Mouse (Mus musculus) gastrocnemius, adult 8-10 months (tissue): ENCODE measurements at regions not wholly inside any gene's neighbourhood (a gene's known extent, or its start where the extent isn't known, plus 50 kb on each side); places are given as distances from the start of the nearest gene placed in this dataset.
A peak's percentile ranks its signal among the peaks of the same experiment; 100 is the strongest.

Experiments
- DNase-seq, 2 experiments: peaks; one replicate each; pipeline ENCODE4 v3.0.0; 2022; ENCODE audit warnings: low spot score in 2 of 2

DNA sequence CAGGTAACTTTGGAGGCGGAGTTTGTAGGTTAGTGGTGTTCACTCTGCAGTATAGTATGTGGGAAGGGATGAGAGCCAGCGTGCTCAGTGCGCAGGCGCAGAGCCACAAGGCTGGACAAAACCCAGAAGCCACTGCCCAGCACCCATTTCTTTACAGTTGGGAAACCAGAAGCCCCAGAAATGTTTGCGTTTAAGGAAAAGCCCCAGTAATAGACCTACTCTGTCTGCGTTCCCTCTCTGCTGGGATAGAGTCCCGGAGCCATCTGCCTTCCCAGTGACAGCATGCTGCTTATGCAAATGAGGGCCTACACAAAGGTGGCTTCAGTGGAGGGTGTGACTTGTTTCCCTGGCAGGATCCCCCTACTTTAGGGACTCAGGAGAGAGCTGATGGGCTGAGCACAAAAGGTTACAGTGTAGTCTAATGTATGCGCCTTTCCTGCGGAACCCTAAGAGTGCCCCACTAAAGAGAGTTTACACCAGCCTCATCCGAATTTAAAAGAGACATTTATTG, 456.0 kb downstream of the Irx1 start:
- no peak for DNase-seq

DNA sequence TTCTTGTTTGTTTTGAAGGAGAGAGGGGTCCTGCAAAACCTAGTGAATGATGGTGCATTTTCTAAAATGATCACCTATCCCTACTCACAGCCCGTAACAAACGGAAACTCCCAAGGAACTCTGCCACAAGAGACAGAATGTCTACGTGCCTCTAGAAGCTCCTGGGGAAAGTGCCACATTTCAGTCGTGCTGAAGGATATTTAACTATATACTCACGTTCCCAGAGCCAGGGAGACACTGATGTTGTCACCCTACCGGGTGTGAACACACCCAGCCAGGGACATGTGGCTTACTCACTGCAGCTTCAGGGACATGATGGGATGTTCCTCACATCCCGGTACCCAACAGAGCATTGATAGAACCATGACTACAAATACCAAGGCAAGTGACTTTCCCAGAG, 456.7 kb downstream of the Irx1 start:
- no peak for DNase-seq

DNA sequence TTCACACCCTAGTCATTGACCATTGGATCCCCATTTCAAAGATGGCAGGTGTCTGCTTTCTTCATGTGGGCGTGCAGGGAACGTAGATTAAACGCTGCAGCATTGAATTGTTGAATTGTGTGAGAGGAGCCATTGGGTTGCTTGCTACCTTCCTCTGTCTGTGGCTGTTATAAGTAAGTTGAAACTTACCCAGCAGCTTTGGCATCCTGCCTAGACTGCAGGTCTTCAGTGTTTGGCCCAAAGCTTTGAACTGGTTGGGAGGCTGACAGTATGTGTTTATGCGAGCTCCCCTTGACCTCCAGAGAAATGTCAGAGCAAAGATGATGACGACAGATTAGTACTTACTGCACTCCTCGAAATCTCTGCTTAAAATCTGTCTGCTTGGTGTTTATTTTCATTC, 473.8 kb downstream of the Irx1 start:
- DNase-seq = no peak

DNA sequence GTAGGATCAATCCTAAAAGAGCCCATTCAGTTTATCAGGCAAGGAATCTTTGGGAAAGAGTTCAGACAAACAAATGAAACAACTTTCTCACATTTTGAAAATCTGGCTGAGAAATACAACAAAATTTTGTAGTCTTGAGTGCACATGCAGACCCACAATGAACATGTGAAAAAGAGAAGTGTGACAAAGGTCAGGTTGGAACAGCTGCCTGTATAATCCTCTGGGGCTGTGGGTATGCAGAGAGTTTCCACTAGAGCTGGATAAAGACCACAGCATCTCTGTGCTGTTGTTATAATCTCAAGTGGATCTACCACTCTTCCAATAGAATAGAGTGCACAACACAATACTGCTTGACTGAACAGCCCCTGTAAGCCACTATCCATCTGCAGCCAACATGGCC, 482.3 kb downstream of the Irx1 start:
- DNase-seq = no peak

DNA sequence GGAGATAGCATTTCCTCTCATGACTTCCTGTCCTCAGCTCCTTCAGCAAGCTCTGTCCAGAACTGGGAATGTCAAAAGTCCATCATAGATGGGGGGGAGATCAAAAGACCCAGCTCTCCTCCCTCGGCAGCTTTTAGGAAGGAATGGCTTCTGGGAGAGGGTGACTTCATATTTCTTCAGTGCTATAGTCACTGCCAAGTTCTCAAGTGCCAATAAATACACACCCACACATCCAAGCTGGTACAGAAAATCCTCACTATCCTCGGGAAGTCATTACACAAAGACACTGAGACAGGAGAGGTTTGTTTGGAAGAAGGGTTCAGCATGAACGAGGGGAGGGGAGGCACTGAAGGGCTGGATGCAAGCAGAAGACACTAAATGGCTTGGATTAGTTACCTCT, 502.0 kb downstream of the Irx1 start:
- DNase-seq = no peak

DNA sequence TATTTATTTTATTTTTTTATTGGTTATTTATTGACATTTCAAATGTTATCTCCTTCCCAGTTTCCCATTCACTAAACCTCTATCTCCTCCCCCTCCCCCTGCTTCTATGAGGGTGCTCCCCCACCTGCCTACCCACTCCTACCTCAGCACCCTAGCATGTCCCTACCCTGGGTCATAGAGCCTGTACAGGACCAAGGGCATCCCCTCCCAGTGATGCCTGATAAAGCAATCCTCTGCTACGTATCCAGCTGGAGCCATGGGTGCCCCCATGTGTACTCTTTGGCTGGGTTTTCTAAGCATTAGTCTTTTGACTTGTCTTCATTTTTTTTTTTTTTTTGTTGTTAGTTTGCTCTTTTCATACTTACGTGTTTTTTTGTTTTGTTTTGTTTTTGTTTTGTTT, 502.9 kb downstream of the Irx1 start:
- DNase-seq = no peak

DNA sequence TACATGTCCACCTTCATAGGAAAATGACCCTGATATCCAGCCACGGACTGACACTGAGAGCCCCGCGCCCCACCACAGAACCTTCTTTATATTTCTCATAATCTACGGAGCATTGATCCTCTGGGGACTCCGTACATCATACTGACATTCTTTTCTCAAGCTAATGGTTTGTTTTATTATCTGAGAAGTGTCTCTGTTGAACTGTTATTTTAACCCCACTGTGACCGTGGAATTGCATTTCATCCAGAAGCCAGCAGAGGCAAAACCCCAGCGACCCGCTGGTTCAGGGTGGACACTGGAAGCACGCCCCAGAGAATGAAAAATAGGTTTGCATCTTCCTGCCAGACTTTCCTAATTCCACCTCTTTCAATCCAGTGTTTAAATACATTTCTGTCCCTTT, 503.4 kb downstream of the Irx1 start:
- no peak for DNase-seq

DNA sequence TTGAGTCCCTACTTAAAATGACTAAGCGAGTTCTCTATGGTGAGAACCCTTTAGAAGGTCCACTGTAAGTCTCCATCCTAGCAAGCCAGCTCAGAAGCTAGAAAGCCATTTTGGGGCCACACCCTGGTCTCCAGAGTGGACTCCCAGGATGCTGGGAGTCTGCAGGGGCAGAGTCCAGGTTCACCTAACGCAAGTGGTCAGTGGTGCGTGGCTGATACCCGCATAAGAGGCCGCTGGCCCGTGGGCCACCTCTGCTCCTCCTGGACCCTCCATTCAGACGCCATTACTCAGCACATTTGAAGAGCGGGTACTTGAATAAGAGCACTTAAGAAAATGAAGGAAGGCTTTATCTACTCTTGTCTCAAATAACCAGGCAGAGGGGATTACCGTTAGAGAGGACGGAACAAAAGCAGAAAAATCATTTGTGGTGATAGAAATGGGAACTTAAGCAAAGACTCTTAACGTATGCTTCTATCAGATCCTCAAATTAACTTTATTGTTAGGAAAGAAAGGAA, 504.4 kb downstream of the Irx1 start:
- no peak for DNase-seq

DNA sequence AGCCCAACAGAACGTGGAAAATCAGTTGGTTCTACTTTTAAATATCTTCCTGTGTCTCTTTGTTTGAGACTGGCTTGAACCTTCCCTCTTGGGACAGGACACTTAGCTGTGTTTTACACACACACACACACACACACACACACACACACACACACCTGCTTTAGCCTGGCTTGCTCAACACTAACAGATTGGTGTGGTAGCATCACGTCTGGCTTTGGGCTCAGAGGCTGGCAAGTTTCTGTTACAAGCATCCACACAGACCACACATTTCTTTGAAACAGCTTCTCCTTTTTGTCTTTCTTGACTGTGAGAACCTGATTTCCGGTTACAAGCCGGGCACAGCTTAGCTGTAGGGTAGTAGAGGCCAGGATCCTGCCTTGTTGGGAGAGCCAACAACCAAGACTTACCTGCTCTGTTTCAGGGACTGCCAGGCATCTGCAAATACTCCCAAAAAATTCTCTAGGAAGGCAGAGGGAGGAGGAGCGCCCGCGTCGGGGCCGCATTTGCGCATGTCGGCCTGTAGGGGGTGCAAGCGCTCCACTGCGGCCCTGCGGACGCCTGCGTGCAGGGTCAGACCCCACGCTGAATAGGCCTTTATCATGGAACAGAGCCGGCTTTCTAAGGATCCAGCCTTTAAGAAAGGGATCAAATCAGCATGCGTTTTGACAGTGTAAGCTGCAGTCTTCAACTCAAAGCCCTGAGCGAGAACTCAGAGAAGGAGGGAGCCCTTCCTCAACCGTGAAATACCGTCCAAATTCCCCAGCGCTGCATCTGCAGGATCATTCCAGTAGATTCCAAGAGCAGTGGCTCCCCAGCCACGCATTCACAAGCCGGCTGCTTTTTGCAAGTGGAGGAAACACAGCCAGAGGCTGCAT, 505.2 kb downstream of the Irx1 start:
- peak; percentile 4 for DNase-seq

DNA sequence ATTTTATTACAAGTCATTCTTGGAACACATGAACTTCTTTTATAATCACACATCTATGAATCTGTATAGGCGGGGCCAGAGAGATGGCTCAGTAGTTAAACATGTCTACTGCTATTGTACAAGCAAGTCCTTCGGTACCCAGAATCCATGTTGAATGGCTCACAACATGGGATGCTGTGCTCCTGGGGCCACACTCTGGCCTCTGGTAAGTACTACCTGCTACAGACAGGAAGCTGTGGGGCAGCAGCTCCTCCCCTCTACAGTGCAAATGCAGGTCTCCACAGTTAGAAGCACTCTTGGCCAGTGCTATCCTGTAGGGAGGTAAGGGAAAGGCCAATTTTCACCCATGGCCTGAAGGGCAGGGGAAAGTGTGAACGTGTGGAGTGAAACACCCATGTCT, 506.0 kb downstream of the Irx1 start:
- DNase-seq = no peak

DNA sequence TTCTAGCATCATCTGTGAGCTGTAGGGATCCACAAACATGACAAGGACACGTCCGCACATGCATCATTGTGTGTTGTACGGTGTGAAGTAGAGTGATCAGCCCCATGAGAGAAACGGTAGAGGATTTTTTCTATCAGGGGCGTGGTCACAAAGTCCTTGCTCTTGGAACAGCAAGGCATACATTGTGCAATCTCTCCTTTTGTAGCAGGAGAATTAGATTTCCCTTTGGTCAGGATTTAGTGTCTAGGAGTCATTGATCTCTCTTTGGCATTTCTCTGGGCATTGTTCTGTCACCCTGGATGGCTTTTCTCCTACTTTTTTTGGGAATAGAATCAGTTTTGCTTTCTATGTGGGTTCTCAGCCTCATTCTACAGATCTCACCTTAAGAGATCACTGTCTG, 511.3 kb downstream of the Irx1 start:
- DNase-seq = no peak

DNA sequence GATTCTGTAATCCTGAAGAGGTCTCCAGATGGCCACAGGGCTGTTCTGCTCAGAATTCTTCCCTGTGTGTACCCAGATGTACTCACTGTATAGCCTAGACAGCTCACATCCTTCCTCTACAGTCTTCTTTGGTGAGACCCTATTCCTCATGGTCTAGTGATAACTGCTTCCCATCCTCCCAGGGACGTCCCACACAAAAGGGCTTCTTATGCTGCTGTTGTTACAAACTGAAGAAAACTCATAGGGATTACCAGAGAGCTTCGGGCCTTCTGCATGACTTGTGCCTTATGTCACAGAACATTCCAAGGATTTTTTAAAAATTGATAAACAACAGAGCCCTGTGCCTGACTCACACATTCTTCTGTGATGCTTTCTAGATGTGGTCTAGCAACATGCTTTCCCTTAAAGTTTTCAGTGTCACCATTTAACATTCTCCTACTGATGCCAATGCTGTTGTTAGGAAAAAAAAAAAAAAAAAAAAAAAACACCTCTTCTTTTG, 525.9 kb downstream of the Irx1 start:
- DNase-seq = no peak

DNA sequence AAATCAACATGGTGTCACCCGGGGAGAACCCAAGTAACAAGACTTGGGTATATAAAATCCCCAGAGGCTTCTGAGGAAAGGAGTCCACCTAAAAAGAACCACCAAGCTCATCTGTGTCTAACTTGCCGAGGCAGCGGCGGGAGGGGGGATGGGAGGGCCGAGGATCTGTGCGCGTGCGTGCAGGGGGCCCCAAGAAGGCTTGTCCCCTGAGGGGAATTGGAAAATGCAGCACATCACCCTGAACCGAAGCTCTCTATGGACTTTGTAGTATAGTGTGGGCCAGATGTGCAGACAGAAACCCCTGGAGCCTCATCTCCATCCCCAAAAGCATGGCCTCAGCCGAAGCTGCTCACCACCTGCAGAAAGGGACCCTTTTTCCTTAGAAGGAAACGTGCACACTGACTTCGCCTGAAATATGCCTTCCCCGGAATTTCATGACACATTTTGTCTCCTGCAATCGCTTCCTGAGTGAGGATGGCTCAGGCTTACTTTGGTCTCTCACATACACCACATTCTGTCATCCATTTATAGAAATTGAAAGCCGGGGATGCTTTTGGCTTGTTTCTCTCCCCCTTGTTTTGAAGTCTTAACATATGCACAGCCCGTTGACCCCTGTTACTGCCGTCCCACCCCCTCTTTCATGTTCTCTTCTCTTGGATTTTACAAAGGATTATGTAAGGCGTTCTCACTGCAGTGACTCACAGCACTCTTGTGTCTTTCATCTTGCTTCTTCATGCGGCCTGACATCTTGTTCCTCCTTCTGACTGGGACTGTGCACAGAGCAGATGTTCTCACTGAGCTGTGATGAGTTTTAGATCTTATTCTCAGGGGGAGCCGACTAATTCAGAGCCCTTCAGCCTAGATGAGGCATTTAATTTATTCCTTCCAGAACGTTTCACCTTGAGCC, 559.6 kb downstream of the Irx1 start:
- no peak for DNase-seq

DNA sequence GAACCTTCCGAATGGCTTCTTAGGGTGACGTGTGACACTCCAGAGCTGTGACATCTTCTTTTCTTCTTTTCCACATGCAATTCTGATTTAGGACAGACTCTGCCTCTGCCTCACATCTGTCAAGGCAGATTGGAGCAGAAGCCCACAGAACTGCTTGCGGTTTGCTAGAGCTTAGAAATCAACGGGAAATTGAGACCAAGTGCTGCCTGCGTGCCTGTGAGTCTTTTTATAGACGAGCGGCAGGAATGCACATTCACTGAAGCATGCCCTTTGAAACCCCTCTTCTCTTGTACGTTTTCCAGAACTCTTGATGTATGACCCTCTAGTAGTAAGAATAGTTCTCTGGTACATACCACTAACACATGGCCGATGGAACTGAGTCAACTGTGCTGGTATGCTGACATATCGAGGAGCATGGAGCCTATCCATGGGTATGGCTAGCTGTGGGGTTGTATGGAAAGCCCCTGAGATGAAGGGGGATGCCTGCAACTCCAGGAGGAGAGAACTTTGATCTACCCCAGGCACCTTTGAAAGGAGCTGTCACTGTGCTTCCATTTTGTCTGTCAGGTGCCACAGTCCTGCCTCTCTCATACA, 552.2 kb upstream of the Adamts16 start:
- DNase-seq = no peak

DNA sequence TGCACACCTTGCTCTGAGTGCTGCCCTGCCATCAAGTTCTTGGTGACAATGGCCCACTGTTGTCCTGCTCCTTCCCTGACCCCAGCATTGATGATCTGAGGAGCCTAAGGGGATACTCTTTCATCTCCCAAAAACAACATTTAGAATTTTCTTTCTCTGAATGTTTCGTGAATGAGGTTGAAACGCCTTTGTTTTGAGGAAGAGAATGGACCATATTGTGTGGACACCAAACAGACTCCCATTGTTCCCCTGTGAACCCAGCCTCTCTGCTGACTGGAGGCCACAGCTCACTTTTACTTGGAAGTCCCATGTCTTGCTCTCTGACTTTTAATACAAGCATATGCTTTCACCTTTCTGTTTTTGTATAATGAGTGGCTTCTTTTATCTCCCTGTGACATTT, 537.0 kb upstream of the Adamts16 start:
- DNase-seq = no peak

DNA sequence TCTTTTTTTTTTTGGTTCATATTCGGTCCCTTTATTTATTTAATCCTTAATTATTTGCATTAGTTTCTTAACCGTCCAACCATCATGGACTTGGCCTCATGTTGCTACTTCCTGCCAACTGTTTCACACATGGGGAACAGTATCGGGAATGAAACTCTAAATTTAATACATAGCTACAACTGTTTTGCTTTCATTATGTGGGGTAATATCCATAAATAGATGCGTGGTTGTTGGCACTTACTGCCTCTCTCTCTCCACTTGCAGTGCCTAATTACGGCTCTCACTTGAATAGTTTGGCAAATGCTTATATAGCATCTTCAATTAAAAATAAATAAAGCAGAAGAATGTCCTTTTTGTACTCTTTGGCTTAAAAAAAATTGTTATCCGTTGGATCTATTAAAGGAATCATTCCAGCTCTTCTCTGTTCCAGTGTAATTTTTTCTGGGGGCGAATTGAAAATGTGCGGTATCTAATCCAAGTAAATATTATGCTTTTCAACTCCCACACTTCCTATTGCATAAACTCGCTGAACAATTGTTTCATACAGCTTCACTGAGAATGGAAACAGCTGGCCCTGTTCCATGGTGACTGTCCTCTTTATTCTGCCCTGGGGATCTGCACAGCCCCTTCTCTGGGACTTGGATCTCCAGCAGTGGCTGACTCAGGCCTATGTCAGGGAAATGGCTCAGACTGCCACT, 534.4 kb upstream of the Adamts16 start:
- peak in 1 of 2 experiments; percentile 6 for DNase-seq

DNA sequence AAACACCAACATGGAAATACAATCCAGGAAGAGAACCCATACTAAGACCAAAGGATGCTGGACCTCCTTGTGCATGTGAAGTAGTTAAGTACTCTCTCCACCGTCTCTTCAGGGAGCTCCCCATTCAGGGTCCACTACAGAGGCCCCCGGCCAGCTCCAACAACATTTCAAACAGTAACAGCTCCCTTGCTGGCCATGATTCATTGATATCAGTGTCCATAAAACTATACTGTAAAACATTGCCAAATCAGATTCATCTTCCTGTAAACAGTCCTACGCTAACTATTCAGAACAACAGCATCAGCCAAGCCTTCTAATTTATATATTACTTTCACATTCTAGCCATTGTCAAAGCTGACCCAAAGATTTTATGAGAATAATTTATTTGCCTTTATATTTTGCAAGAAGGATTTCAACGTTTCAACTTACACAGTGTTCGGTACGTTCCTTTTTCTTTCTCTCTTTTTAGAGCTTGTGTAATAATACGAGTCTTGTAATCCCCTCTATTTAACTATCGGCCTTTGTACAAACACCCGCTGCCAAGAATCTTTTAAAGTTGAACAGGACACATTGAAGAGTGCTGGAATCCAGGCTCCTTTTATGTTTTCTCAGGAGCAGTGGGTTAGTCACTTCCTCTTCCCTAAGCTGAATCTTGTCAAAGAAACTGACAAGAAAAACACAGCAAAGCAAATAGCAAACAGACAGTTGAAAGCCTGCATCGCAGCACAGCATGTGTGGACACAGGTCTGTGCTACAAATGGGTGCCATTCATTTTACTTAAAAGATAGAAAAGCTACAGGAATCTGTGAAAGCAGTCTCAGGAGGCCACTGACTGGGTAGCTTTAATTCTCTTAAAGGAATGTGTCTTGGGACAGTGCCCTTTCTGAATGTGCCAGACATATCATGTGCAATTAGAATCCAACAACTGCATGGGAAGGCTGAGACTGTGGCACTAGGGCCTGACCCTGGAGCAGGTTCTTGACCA, 531.4 kb upstream of the Adamts16 start:
- DNase-seq = no peak

DNA sequence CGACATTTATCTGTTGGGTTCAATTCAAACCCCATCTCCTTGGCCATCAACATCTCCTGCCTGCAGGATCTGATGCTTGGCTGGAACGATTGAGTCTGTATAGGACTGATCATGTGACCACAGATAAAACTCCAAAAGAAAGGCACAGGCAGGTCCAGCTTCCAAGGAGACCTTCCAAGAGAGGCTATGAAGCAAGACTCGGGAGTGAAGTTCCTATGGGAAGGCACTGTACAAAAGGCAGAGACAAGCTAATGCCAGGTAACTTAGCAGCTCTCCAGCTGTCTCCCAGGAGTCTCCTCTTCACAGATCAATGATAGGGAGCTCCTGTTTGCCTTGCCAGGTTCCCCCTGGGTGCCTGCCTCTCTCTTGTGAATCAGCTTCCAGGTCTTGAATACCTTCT, 528.2 kb upstream of the Adamts16 start:
- DNase-seq = no peak

DNA sequence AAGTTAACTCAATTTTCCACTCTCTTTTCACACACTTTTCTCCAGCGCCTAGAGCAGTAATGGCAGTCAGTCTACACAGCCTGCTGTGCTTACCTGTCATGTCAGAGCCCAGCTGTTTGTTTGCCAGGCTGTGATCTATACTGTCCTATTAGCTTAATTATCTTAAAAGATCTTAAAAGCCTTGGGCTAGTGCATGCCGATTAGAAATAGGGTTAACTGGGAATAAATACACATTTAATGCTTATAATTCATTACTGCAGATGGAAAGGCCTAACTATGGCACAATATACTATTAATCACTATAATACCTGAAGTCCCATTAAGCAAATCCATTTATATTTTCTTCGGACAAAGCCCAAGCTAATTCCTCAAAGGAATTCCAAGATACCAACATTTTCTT, 523.6 kb upstream of the Adamts16 start:
- DNase-seq = no peak

DNA sequence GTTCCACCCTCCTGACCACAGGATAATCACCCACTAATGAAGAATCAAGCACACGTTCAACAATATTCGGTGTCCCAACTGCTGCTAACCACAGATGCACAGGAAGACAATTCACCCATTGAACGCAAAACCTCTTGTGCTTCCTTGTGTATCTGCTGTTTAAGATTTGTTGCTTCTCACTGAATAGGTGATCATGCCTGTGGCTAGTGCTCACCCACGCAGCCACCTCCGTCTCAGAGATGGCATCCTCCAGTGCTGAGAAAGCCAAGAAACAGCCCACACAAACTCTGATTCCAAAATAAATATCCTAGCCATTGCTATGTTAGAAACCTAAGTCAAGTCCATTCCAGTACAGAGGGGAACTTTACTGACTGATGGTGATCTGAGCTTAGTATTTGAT, 520.7 kb upstream of the Adamts16 start:
- DNase-seq = no peak
